Mouse (Mus musculus): ENCODE data around the gene Rnpep.

DNA sequence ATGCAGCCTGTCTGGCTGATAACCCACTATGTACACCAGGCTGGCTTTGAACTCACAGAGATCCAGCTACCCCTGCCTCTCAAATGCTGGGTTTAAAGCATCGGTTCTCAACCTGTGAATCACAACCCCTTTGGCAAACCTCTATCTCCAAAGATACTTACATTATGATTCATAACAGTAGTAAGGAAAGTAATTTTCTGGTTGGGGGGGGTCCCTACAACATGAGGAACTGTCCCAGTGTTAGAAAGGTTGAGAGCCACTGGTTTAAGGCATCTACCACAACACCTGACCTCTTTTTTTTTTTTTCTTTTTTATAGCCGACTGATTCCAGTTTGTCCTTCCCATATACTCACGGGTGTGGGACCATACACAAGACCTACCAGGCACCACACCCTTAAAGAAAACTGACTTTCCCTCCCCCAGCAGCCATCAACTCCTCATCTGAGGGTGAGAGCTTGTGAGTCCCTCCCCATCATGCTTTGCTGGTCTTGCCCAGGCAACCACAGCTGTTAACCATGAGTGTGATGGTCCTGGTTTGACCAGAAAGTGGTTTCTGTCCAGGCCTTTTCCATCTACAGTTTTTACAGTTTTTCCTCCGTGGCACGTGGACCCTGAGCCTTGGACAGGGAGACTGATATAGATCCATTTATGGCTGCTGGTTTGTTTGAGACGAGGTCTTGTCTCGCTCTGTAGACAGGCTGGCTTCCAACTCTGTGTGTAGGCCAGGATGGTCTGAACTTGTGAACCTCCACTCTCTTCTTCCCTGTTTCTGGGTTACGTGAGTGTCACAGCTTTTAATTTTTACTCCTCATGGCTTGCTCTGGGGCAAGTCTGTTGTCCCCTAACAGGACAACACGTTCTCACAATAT lies 69.9 kb downstream of the Rnpep start:
- no peak for TF ChIP-seq POLR2A (IDR thresholded peaks at IDR 0.05; ENCODE audit: insufficient read length, low read depth)
- TF ChIP-seq MAX (IDR thresholded peaks at IDR 0.05; ENCODE audit: low read depth) = no peak
- no peak for TF ChIP-seq MYOG (IDR thresholded peaks at IDR 0.05; ENCODE audit: control insufficient read depth in 1 of 3, insufficient read depth in 1 of 3, insufficient read length in 2 of 3, low read depth in 2 of 3)
- no peak for TF ChIP-seq POLR2AphosphoS2 (IDR thresholded peaks at IDR 0.05; ENCODE audit: insufficient read length, low read depth)
